Mouse (Mus musculus): ENCODE results near the gene Ssh3. TPM values are rescaled to one million over a fixed set of nuclear protein-coding genes. Genes with fewer than 3 reads are reported as not detected.

Gene Ssh3
- polyA plus RNA-seq, 1 experiment from 2014 or later = 14.0 TPM

- H3K36me3 ChIP-seq (ENCODE audit: control insufficient read depth, insufficient read depth, low read length) = no peaks in the 10 kb centered on the region
- no peaks in the 10 kb centered on the region for H3K27me3 ChIP-seq (ENCODE audit: control insufficient read depth, insufficient read depth, low read length)
- no peak overlapping the region for H3K4me2 ChIP-seq (ENCODE audit: low read depth, low read length)
- no peak overlapping the region for H3K4me3 ChIP-seq (ENCODE audit: low read depth, low read length)
- H3K9ac ChIP-seq (replicated peaks; ENCODE audit: low read depth, low read length) = no peak overlapping the region
- ATAC-seq (ENCODE audit: low read depth) = no peak
- 28% methylated on average over 8 of the region's 8 CpGs for WGBS
- H3K9me3 ChIP-seq (ENCODE audit: control insufficient read depth, low read length) = no peaks in the 10 kb centered on the region
- H3K27ac ChIP-seq (ENCODE audit: low read depth, low read length) = no peak overlapping the region
- peaks cover 8% of the 10 kb centered on the region for H3K4me1 ChIP-seq (ENCODE audit: control insufficient read depth, insufficient read depth, low read length)
Observed at GRCm38 (mm10) chr19:4227894-4228678, 40.9 kb downstream of the Ssh3 start.

GRCm38 (mm10) chr19:4227446-4227845 is 41.5 kb downstream of the Ssh3 start:
- no peak overlapping the region for H3K9ac ChIP-seq (replicated peaks; ENCODE audit: low read depth, low read length)
- ATAC-seq (ENCODE audit: low read depth) = no peak
- H3K27ac ChIP-seq (ENCODE audit: low read depth, low read length) = no peak overlapping the region
- H3K4me2 ChIP-seq (ENCODE audit: low read depth, low read length) = no peak overlapping the region
- H3K36me3 ChIP-seq (ENCODE audit: control insufficient read depth, insufficient read depth, low read length) = no peaks in the 10 kb centered on the region
- H3K9me3 ChIP-seq (ENCODE audit: control insufficient read depth, low read length) = no peaks in the 10 kb centered on the region
- no peak overlapping the region for H3K4me3 ChIP-seq (ENCODE audit: low read depth, low read length)
- H3K4me1 ChIP-seq (ENCODE audit: control insufficient read depth, insufficient read depth, low read length) = peaks cover 6% of the 10 kb centered on the region
- WGBS = 76% methylated on average over 5 of the region's 5 CpGs
- no peaks in the 10 kb centered on the region for H3K27me3 ChIP-seq (ENCODE audit: control insufficient read depth, insufficient read depth, low read length)

- Histone ChIP-seq H3K27me3 (ENCODE audit: control insufficient read depth, insufficient read depth, low read length) (no peaks in the 10 kb centered on the region), H3K4me2 (ENCODE audit: low read depth, low read length) (no peak overlapping the region), H3K36me3 (ENCODE audit: control insufficient read depth, insufficient read depth, low read length) (no peaks in the 10 kb centered on the region), H3K9me3 (ENCODE audit: control insufficient read depth, low read length) (no peaks in the 10 kb centered on the region), H3K4me3 (ENCODE audit: low read depth, low read length) (no peak overlapping the region), H3K27ac (ENCODE audit: low read depth, low read length) (no peak overlapping the region), H3K9ac (replicated peaks; ENCODE audit: low read depth, low read length) (no peak overlapping the region), H3K4me1 (ENCODE audit: control insufficient read depth, insufficient read depth, low read length) (peaks cover 3% of the 10 kb centered on the region; the same call in 1 of the 2 replicates)
- ATAC-seq (ENCODE audit: low read depth) = no peak
- WGBS = 91% methylated on average over 7 of the region's 7 CpGs
Observed at GRCm38 (mm10) chr19:4226779-4227178, 42.2 kb downstream of the Ssh3 start.

GRCm38 (mm10) chr19:4222165-4222564 is 46.8 kb downstream of the Ssh3 start:
- whole genome bisulfite sequencing = 77% methylated on average over 11 of the region's 11 CpGs
- Histone ChIP-seq H3K4me3 (ENCODE audit: low read depth, low read length) (no peak overlapping the region), H3K27me3 (ENCODE audit: control insufficient read depth, insufficient read depth, low read length) (0 out of 2 replicates have a peak, but pooled peaks cover 1% of the 10 kb centered on the region), H3K9me3 (ENCODE audit: control insufficient read depth, low read length) (no peaks in the 10 kb centered on the region), H3K4me1 (ENCODE audit: control insufficient read depth, insufficient read depth, low read length) (no peaks in the 10 kb centered on the region), H3K4me2 (ENCODE audit: low read depth, low read length) (no peak overlapping the region), H3K9ac (replicated peaks; ENCODE audit: low read depth, low read length) (no peak overlapping the region), H3K36me3 (ENCODE audit: control insufficient read depth, insufficient read depth, low read length) (no peaks in the 10 kb centered on the region), H3K27ac (ENCODE audit: low read depth, low read length) (no peak overlapping the region)
- ATAC-seq (ENCODE audit: low read depth) = peak; percentile 28; the same call in 1 of the 2 replicates

GRCm38 (mm10) chr19:4220957-4221743 is 47.8 kb downstream of the Ssh3 start:
- ATAC-seq (ENCODE audit: low read depth) = peak; percentile 21; the same call in 1 of the 2 replicates
- no peak overlapping the region for H3K27ac ChIP-seq (ENCODE audit: low read depth, low read length)
- H3K4me2 ChIP-seq (ENCODE audit: low read depth, low read length) = no peak overlapping the region
- H3K4me3 ChIP-seq (ENCODE audit: low read depth, low read length) = no peak overlapping the region
- H3K9ac ChIP-seq (replicated peaks; ENCODE audit: low read depth, low read length) = no peak overlapping the region
- 44% methylated on average over 14 of the region's 14 CpGs for WGBS
- no peaks in the 10 kb centered on the region for H3K36me3 ChIP-seq (ENCODE audit: control insufficient read depth, insufficient read depth, low read length)
- no peaks in the 10 kb centered on the region for H3K4me1 ChIP-seq (ENCODE audit: control insufficient read depth, insufficient read depth, low read length)
- H3K27me3 ChIP-seq (ENCODE audit: control insufficient read depth, insufficient read depth, low read length) = peaks cover 6% of the 10 kb centered on the region; the same call in 1 of the 2 replicates
- H3K9me3 ChIP-seq (ENCODE audit: control insufficient read depth, low read length) = no peaks in the 10 kb centered on the region

GRCm38 (mm10) chr19:4220416-4220815 is 48.6 kb downstream of the Ssh3 start:
- peaks cover under 1% of the 10 kb centered on the region; the same call in 1 of the 2 replicates for H3K4me1 ChIP-seq (ENCODE audit: control insufficient read depth, insufficient read depth, low read length)
- H3K27ac ChIP-seq (ENCODE audit: low read depth, low read length) = no peak overlapping the region
- 0 out of 2 replicates have a peak overlapping the region, but pooled peaks have one; percentile 13 for H3K9ac ChIP-seq (replicated peaks; ENCODE audit: low read depth, low read length)
- no peak overlapping the region for H3K4me3 ChIP-seq (ENCODE audit: low read depth, low read length)
- H3K4me2 ChIP-seq (ENCODE audit: low read depth, low read length) = no peak overlapping the region
- no peaks in the 10 kb centered on the region for H3K36me3 ChIP-seq (ENCODE audit: control insufficient read depth, insufficient read depth, low read length)
- peaks cover 6% of the 10 kb centered on the region; the same call in 1 of the 2 replicates for H3K27me3 ChIP-seq (ENCODE audit: control insufficient read depth, insufficient read depth, low read length)
- no peak for ATAC-seq (ENCODE audit: low read depth)
- H3K9me3 ChIP-seq (ENCODE audit: control insufficient read depth, low read length) = no peaks in the 10 kb centered on the region
- 50% methylated on average over 4 of the region's 4 CpGs for whole genome bisulfite sequencing

GRCm38 (mm10) chr19:4219943-4220342 is 49.0 kb downstream of the Ssh3 start:
- Histone ChIP-seq H3K4me1 (ENCODE audit: control insufficient read depth, insufficient read depth, low read length) (peaks cover 5% of the 10 kb centered on the region; the same call in 1 of the 2 replicates), H3K36me3 (ENCODE audit: control insufficient read depth, insufficient read depth, low read length) (no peaks in the 10 kb centered on the region), H3K27me3 (ENCODE audit: control insufficient read depth, insufficient read depth, low read length) (peaks cover 6% of the 10 kb centered on the region; the same call in 1 of the 2 replicates), H3K9ac (replicated peaks; ENCODE audit: low read depth, low read length) (no peak overlapping the region), H3K4me2 (ENCODE audit: low read depth, low read length) (no peak overlapping the region), H3K9me3 (ENCODE audit: control insufficient read depth, low read length) (no peaks in the 10 kb centered on the region), H3K27ac (ENCODE audit: low read depth, low read length) (no peak overlapping the region), H3K4me3 (ENCODE audit: low read depth, low read length) (no peak overlapping the region)
- no peak for ATAC-seq (ENCODE audit: low read depth)
- WGBS = 82% methylated on average over 6 of the region's 6 CpGs

- Histone ChIP-seq H3K4me2 (ENCODE audit: low read depth, low read length) (no peak overlapping the region), H3K27ac (ENCODE audit: low read depth, low read length) (no peak overlapping the region), H3K36me3 (ENCODE audit: control insufficient read depth, insufficient read depth, low read length) (no peaks in the 10 kb centered on the region), H3K9me3 (ENCODE audit: control insufficient read depth, low read length) (no peaks in the 10 kb centered on the region), H3K4me1 (ENCODE audit: control insufficient read depth, insufficient read depth, low read length) (peaks cover 14% of the 10 kb centered on the region; the same call in 1 of the 2 replicates), H3K9ac (replicated peaks; ENCODE audit: low read depth, low read length) (no peak overlapping the region), H3K4me3 (ENCODE audit: low read depth, low read length) (no peak overlapping the region), H3K27me3 (ENCODE audit: control insufficient read depth, insufficient read depth, low read length) (peaks cover 14% of the 10 kb centered on the region; the same call in 1 of the 2 replicates)
- WGBS = 81% methylated on average over 1 of the region's 1 CpGs
- ATAC-seq (ENCODE audit: low read depth) = no peak
Observed at GRCm38 (mm10) chr19:4218784-4219183, 50.2 kb downstream of the Ssh3 start.

GRCm38 (mm10) chr19:4218293-4218692 is 50.7 kb downstream of the Ssh3 start:
- 88% methylated on average over 11 of the region's 11 CpGs for WGBS
- peaks cover 14% of the 10 kb centered on the region; the same call in 1 of the 2 replicates for H3K4me1 ChIP-seq (ENCODE audit: control insufficient read depth, insufficient read depth, low read length)
- no peaks in the 10 kb centered on the region for H3K9me3 ChIP-seq (ENCODE audit: control insufficient read depth, low read length)
- H3K4me2 ChIP-seq (ENCODE audit: low read depth, low read length) = no peak overlapping the region
- peaks cover 18% of the 10 kb centered on the region; the same call in 1 of the 2 replicates for H3K27me3 ChIP-seq (ENCODE audit: control insufficient read depth, insufficient read depth, low read length)
- H3K36me3 ChIP-seq (ENCODE audit: control insufficient read depth, insufficient read depth, low read length) = no peaks in the 10 kb centered on the region
- no peak for ATAC-seq (ENCODE audit: low read depth)
- no peak overlapping the region for H3K4me3 ChIP-seq (ENCODE audit: low read depth, low read length)
- H3K27ac ChIP-seq (ENCODE audit: low read depth, low read length) = no peak overlapping the region
- H3K9ac ChIP-seq (replicated peaks; ENCODE audit: low read depth, low read length) = no peak overlapping the region

Measured in neural tube, embryonic 14.5 days (tissue).